Mouse (Mus musculus): Measurements from ENCODE around the gene Cacna1a. TPM values are rescaled to one million over a fixed set of nuclear protein-coding genes. Genes with fewer than 3 reads are reported as not detected.

The Cacna1a gene
- total and polyA plus RNA-seq, 2 experiments from 2014 or later, result 8.6 to 31.1 TPM

GRCm38 (mm10) chr8:84641578-84642361 is 253.5 kb downstream of the Cacna1a start:
- H3K36me3 ChIP-seq (ENCODE audit: insufficient read depth), result no peaks in the 10 kb centered on the region
- WGBS, result 81% methylated on average over 1 of the region's 1 CpGs
- DNase-seq, result no peak
- H3K4me2 ChIP-seq (ENCODE audit: low read depth), result no peak overlapping the region
- no peaks in the 10 kb centered on the region for H3K4me1 ChIP-seq (ENCODE audit: insufficient read depth)
- no peak overlapping the region for H3K27ac ChIP-seq (ENCODE audit: low read depth, low read length)
- H3K27me3 ChIP-seq (ENCODE audit: insufficient read depth, low read length), result no peaks in the 10 kb centered on the region
- no peak overlapping the region for H3K4me3 ChIP-seq (ENCODE audit: low read depth, low read length)
- no peak for TF ChIP-seq CTCF (IDR thresholded peaks at IDR 0.05; ENCODE audit: low read depth)
- no peaks in the 10 kb centered on the region for H3K9me3 ChIP-seq (ENCODE audit: low read length)
- H3K9ac ChIP-seq, result no peak overlapping the region
- ATAC-seq, result no peak

GRCm38 (mm10) chr8:84643019-84643418 is 254.8 kb downstream of the Cacna1a start:
- DNase-seq (no peak), ATAC-seq (no peak)
- Histone ChIP-seq H3K9ac (no peak overlapping the region), H3K27ac (ENCODE audit: low read depth, low read length) (no peak overlapping the region), H3K4me3 (ENCODE audit: low read depth, low read length) (no peak overlapping the region), H3K4me1 (ENCODE audit: insufficient read depth) (no peaks in the 10 kb centered on the region), H3K4me2 (ENCODE audit: low read depth) (no peak overlapping the region), H3K27me3 (ENCODE audit: insufficient read depth, low read length) (no peaks in the 10 kb centered on the region), H3K9me3 (ENCODE audit: low read length) (no peaks in the 10 kb centered on the region), H3K36me3 (ENCODE audit: insufficient read depth) (no peaks in the 10 kb centered on the region)
- no peak for TF ChIP-seq CTCF (IDR thresholded peaks at IDR 0.05; ENCODE audit: low read depth)
- 84% methylated on average over 5 of the region's 5 CpGs for WGBS

- Histone ChIP-seq H3K27ac (ENCODE audit: low read depth, low read length) (no peak overlapping the region), H3K27me3 (ENCODE audit: insufficient read depth, low read length) (no peaks in the 10 kb centered on the region), H3K4me3 (ENCODE audit: low read depth, low read length) (no peak overlapping the region), H3K9ac (no peak overlapping the region), H3K36me3 (ENCODE audit: insufficient read depth) (no peaks in the 10 kb centered on the region), H3K9me3 (ENCODE audit: low read length) (no peaks in the 10 kb centered on the region), H3K4me2 (ENCODE audit: low read depth) (peak overlapping the region; percentile 46; the same call in 1 of the 2 replicates), H3K4me1 (ENCODE audit: insufficient read depth) (no peaks in the 10 kb centered on the region)
- peak; percentile 57; the same call in 1 of the 2 replicates for ATAC-seq
- TF ChIP-seq CTCF (IDR thresholded peaks at IDR 0.05; ENCODE audit: low read depth), result peak; percentile 40
- 54% methylated on average over 6 of the region's 6 CpGs for WGBS
- no peak for DNase-seq
Measured at GRCm38 (mm10) chr8:84646800-84647199, 258.6 kb downstream of the Cacna1a start.

GRCm38 (mm10) chr8:84647461-84647901 is 259.2 kb downstream of the Cacna1a start:
- H3K9me3 ChIP-seq (ENCODE audit: low read length), result no peaks in the 10 kb centered on the region
- DNase-seq (peak; percentile 55), ATAC-seq (peak; percentile 73)
- 2% methylated on average over 14 of the region's 14 CpGs for whole genome bisulfite sequencing
- H3K4me2 ChIP-seq (ENCODE audit: low read depth), result peak overlapping the region; percentile 46
- H3K4me1 ChIP-seq (ENCODE audit: insufficient read depth), result no peaks in the 10 kb centered on the region
- no peak for TF ChIP-seq CTCF (IDR thresholded peaks at IDR 0.05; ENCODE audit: low read depth)
- H3K9ac ChIP-seq, result 0 out of 2 replicates have a peak overlapping the region, but pooled peaks have one; percentile 4
- no peaks in the 10 kb centered on the region for H3K36me3 ChIP-seq (ENCODE audit: insufficient read depth)
- H3K27me3 ChIP-seq (ENCODE audit: insufficient read depth, low read length), result no peaks in the 10 kb centered on the region
- H3K27ac ChIP-seq (ENCODE audit: low read depth, low read length), result no peak overlapping the region
- peak overlapping the region; percentile 20 for H3K4me3 ChIP-seq (ENCODE audit: low read depth, low read length)

- no peak overlapping the region for H3K9ac ChIP-seq
- no peaks in the 10 kb centered on the region for H3K9me3 ChIP-seq (ENCODE audit: low read length)
- H3K4me1 ChIP-seq (ENCODE audit: insufficient read depth), result no peaks in the 10 kb centered on the region
- H3K4me2 ChIP-seq (ENCODE audit: low read depth), result no peak overlapping the region
- no peak for DNase-seq
- WGBS, result 46% methylated on average over 3 of the region's 3 CpGs
- no peaks in the 10 kb centered on the region for H3K27me3 ChIP-seq (ENCODE audit: insufficient read depth, low read length)
- no peak for ATAC-seq
- H3K27ac ChIP-seq (ENCODE audit: low read depth, low read length), result no peak overlapping the region
- H3K4me3 ChIP-seq (ENCODE audit: low read depth, low read length), result no peak overlapping the region
- no peaks in the 10 kb centered on the region for H3K36me3 ChIP-seq (ENCODE audit: insufficient read depth)
- no peak for TF ChIP-seq CTCF (IDR thresholded peaks at IDR 0.05; ENCODE audit: low read depth)
Measured at GRCm38 (mm10) chr8:84650213-84650612, 262.0 kb downstream of the Cacna1a start.

- 66% methylated on average over 9 of the region's 9 CpGs for WGBS
- Histone ChIP-seq H3K4me3 (ENCODE audit: low read depth, low read length) (no peak overlapping the region), H3K9me3 (ENCODE audit: low read length) (no peaks in the 10 kb centered on the region), H3K9ac (no peak overlapping the region), H3K36me3 (ENCODE audit: insufficient read depth) (no peaks in the 10 kb centered on the region), H3K4me1 (ENCODE audit: insufficient read depth) (no peaks in the 10 kb centered on the region), H3K27me3 (ENCODE audit: insufficient read depth, low read length) (no peaks in the 10 kb centered on the region), H3K27ac (ENCODE audit: low read depth, low read length) (no peak overlapping the region), H3K4me2 (ENCODE audit: low read depth) (no peak overlapping the region)
- DNase-seq, result no peak
- no peak for ATAC-seq
- no peak for TF ChIP-seq CTCF (IDR thresholded peaks at IDR 0.05; ENCODE audit: low read depth)
Measured at GRCm38 (mm10) chr8:84653092-84653631, 264.9 kb downstream of the Cacna1a start.

GRCm38 (mm10) chr8:84654597-84654996 is 266.4 kb downstream of the Cacna1a start:
- H3K4me3 ChIP-seq (ENCODE audit: low read depth, low read length), result no peak overlapping the region
- no peak overlapping the region for H3K9ac ChIP-seq
- peak; percentile 26; the same call in 1 of the 2 replicates for TF ChIP-seq CTCF (IDR thresholded peaks at IDR 0.05; ENCODE audit: low read depth)
- ATAC-seq (no peak), DNase-seq (no peak)
- H3K9me3 ChIP-seq (ENCODE audit: low read length), result no peaks in the 10 kb centered on the region
- no peak overlapping the region for H3K4me2 ChIP-seq (ENCODE audit: low read depth)
- H3K27me3 ChIP-seq (ENCODE audit: insufficient read depth, low read length), result no peaks in the 10 kb centered on the region
- H3K4me1 ChIP-seq (ENCODE audit: insufficient read depth), result no peaks in the 10 kb centered on the region
- H3K36me3 ChIP-seq (ENCODE audit: insufficient read depth), result no peaks in the 10 kb centered on the region
- whole genome bisulfite sequencing, result 51% methylated on average over 4 of the region's 4 CpGs
- H3K27ac ChIP-seq (ENCODE audit: low read depth, low read length), result no peak overlapping the region
